Mouse (Mus musculus): ENCODE data around the gene Smim23.

The Smim23 gene

GRCm38 (mm10) chr11:32824505-32824904 is at the start of gene Smim23:
Gene Smim23, minus strand, starts transcription at chr11:32824605.
- no peak for DNase-seq (ENCODE audit: low spot score)

DNA sequence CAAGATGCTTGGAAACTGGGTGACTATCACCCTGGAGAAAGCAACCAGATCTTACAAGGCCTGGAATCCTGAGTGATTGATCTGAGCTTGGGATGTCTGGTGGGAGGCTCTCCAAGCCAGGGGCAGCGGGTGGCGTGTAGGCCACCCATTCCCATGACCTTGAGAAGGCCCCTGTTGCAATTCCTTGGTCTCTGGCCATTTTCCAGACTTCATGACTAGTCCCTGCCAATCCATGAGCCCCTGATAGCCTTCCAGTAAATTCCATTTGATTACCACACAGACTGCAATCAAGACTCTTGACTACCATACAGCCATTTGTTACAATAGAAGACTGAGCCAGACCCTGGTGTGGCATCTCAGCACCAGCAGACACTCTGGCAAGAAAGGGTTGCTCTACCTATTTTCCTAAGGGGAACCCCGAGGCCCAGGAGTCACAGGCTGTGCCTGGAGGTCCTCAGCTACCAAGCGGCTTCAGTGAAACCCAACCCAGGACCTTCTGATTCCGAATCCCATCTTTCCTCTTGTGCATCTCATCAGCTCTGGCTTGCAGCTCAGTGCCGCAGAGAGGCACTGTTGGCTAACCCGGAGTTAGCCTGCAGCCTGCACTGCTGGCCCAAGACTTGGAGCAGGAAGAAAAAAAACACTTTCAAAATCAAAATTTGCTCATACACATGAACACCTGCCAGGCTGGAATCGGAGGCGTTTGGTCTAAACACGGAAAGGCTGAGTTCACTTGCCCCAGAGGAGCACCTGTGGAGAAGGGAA is 44.4 kb upstream of the Smim23 start:
- no peak for DNase-seq (ENCODE audit: low spot score)

- no peak for DNase-seq (ENCODE audit: low spot score)
These were observed 40.2 kb upstream of the Smim23 start for GRCm38 (mm10) chr11:32864615-32865014.

DNA sequence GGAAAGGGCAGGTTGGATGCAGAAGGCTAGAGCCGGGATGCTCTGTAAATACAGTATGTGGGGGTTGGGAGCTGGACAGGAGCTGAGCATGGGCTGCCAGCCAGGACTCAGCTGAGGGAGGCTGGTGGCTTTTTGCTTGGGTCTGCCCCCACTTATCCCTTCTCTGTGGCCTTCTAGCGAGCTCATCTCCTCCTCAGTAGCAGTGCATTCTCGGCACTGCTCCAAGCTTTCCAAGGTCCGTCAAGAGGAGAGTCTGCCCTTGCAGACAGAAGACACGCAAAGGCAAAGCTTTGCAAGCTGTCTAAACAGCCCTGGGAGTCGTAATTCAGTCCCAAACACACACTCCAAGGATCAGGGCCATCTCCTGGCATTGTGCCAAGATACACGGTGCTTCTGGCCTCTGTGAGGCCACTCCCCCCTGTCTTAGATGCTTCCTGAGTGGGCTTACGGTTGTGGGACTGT is 33.0 kb upstream of the Smim23 start:
- DNase-seq (ENCODE audit: low spot score) = no peak

DNA sequence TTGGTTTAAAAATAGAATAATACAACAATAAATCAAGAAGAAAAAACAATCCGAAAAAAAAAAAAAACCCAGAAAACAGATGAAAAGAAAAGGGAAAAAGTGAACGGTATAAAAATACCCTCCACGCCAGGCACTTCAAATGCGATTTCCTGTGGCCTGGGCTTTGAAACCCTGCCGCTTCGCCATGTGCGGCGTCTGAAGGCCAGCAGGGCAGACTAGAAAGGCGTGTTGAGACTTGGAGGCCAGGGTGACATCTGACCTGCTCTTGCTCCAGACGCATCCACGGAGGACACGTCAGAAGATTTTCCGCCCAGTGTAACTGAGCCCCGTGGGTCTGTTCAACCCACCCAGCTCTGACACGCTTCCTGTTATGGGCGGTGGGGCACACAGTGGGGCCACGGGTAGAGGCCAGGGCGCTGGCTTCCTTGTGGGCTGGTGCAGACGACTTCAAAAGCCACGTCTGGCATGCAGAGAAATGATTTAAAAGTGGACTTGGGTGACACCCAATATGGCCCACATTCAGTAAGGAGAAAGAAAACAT is 22.3 kb upstream of the Smim23 start:
- DNase-seq (ENCODE audit: low spot score) = no peak

DNA sequence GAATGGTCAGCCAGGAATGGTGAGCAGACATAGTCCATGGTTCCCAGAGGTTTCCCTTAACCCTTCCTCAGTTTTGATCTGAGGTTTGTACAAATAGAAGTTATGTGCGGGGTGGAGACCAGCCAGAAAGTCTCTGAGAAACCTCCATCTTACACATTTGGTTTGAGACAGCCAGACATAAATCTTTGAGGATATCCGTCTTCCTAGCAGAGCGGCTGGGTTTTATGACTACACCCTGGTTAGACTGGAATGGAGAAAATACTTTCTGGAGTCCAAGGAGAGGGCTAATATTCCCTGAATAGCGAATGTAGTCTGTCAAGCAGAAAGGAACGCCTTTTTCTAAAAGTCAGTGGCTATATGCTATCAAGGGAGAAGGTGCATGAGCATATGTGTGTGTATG is 16.8 kb upstream of the Smim23 start:
- DNase-seq (ENCODE audit: low spot score) = no peak

GRCm38 (mm10) chr11:32840256-32840655 is 15.9 kb upstream of the Smim23 start:
- no peak for DNase-seq (ENCODE audit: low spot score)

DNA sequence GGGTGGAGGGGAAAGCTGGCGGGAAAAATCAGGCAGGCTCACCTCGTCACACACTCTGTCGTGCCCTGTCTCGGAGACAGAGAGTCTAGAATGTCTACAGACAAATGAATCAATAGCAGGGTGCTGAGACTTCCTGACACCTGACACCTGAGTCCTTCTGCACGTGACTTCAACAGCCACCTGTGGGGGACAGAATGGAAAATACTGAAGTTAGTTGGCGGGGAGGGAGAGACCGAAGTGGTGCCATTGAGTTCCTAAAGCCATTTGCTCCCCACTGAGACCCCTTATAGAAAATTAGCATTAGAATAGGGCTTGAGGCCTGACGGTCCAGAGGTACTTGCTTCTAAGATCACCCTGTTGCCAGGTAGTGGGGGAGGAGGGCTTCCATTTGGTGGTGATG is 10.6 kb upstream of the Smim23 start:
- no peak for DNase-seq (ENCODE audit: low spot score)

DNA sequence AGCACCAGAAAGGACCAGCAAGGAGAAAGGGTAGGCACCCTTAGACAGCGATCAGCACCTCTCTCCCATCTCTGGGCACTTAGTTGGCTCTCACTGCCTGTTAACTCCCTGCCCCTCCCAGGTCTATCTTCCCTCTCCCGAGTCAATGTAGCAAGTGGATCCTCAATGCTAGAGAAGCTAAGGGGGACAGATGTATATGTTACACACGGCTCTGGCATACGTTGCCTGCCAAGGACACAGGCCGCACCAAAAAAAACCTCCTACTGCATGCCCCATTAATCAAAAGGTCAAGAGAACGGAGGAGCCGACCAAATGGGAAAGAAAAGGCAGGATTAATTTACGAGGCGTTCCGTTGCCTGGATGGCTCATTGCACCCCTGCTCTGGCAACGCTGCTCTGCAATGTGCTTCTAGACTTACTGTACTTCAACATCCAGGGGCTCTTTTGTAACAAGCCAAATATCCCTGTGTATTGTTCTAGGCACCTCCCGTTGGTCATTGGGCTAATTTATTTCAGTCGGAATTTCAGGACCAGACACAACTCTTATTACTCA is 10.0 kb upstream of the Smim23 start:
- DNase-seq (ENCODE audit: low spot score) = no peak

DNA sequence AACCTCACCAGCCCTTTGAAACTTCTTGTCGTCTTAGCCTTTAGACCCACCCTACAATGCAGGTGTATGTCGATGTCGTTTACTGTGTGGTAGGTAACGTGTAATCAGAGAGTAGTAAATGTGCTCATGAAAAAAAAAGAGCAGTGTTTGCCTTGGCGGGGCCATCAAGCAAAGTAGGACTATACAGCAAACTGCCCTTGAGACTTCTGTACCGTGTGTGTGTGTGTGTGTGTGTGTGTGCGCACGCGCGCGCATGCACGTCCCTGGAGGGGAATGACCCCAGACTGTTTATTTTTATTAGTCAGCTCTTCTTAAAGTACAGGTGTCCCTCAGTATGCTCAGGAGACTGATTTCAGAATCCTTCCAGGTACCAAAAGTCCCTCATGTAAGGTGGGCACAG is 6.8 kb downstream of the Smim23 start:
- no peak for DNase-seq (ENCODE audit: low spot score)

GRCm38 (mm10) chr11:32814286-32814685 is 10.1 kb downstream of the Smim23 start:
- no peak for DNase-seq (ENCODE audit: low spot score)

GRCm38 (mm10) chr11:32809091-32809490 is 15.3 kb downstream of the Smim23 start:
- DNase-seq (ENCODE audit: low spot score) = no peak

DNA sequence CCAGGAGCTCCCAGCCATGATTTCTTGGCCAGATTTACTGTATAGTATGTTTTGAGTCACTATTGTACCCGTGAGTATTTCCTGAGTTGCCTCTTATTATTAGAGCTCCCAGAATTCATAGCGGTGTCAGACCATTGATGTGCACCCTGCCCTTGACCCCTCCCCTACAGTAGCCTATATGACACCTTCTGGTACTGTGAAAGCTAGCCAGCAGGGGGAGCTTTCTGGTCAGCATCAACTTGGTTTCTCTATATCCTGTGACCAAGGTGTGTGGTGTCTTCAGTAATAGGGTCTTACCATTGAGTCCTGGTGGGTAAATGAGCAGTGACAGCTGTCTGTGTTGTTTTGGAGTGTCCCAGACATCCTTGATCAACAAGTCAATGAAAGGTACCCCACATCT is 18.4 kb downstream of the Smim23 start:
- DNase-seq (ENCODE audit: low spot score) = no peak

- no peak for DNase-seq (ENCODE audit: low spot score)
These were observed 20.7 kb downstream of the Smim23 start for GRCm38 (mm10) chr11:32803658-32804057.

DNA sequence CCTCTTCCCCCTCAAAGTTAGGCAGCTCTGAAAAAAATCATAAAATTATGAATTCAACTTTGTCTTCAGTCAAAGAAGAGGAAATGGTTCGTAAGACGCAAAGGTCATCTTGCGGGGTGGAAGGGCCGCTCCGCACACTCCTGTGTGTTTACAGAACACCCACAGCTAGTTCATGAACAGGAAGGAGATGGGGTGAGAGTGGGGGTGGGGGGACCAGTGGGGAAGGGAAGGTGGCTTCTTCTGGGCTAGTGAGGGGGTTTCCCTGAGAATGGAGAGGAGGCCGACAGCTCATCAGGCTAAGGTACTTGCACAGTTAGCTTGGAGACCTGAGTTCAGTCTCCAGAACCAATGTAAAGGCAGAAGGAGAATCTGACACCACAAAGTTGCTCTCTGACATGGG is 22.7 kb downstream of the Smim23 start:
- no peak for DNase-seq (ENCODE audit: low spot score)

DNA sequence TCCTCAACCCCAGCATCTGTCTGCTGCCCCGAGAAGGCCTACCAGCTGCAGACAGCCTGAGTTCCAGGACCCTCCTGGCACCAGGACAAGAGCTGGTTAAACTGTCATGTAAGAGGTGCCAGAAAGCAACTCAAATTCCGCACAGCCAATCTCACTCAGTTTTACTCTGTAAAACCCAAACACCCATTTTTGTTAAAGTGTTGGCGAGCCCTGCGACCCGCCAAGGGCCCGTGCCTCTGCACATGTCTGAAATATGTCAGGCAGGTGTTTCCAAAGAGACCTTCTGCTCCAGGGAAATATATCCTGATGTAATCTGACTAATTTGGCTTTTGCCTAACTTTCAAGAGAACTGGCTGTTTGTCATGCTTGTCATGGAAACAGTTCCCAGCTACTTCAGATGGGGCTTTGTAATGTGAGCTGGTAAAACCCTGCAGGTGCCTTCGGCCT is 23.5 kb downstream of the Smim23 start:
- no peak for DNase-seq (ENCODE audit: low spot score)

- DNase-seq (ENCODE audit: low spot score) = no peak
These were observed 26.0 kb downstream of the Smim23 start for GRCm38 (mm10) chr11:32798445-32798844.

GRCm38 (mm10) chr11:32794759-32795445 is 29.5 kb downstream of the Smim23 start:
- no peak for DNase-seq (ENCODE audit: low spot score)

GRCm38 (mm10) chr11:32786201-32786600 is 38.2 kb downstream of the Smim23 start:
- DNase-seq (ENCODE audit: low spot score) = no peak

GRCm38 (mm10) chr11:32785591-32786147 is 38.7 kb downstream of the Smim23 start:
- DNase-seq (ENCODE audit: low spot score) = no peak

- DNase-seq (ENCODE audit: low spot score) = no peak
These were observed 41.7 kb downstream of the Smim23 start for GRCm38 (mm10) chr11:32782724-32783123.

- DNase-seq (ENCODE audit: low spot score) = no peak
These were observed 42.6 kb downstream of the Smim23 start for GRCm38 (mm10) chr11:32781633-32782404.

Measured in layer of hippocampus, adult 9-10 months (tissue).